Mouse (Mus musculus) liver, adult 2 months (tissue): ENCODE results near the gene Slc12a1.

ENCODE experiments used
- CTCF ChIP-seq: fragments of 200-500 bp; IDR thresholded peaks from 2 replicates; pipeline ENCODE4 v1.5.1; 2011; ENCODE audit warnings: low read depth, low read length, control low read depth
- POLR2A ChIP-seq: fragments of 200-500 bp; IDR thresholded peaks from 2 replicates; pipeline ENCODE4 v1.6.1; 2011; ENCODE audit warnings: low read length, control low read depth; ENCODE audit not compliant: insufficient read depth; ENCODE audit errors: extremely low read depth

DNA sequence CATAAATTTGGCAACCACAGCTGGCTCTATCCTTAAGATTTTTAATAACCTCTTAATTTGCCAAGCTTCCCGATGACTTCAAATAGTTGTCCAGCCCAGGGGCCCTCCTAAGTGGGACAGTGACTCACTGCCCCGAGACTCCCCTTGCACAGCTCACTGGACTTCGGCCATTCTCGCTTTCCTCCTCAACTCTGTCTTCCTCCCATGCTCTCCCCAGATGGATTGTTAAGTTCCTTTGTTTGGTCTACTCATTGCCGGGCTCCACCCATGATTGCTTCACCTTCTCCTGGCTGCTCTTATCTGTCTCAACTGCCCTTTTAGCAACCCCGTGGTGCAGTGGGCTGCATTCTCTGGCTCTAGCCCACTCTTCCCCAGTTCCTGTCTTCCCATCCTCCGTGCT is 126.2 kb downstream of the Slc12a1 start:
- TF ChIP-seq CTCF (no peak), POLR2A (no peak)
